9 mouse cellular contexts compared by ENCODE assay signal in genomic region chr6:140300470-140301145, GRCm38 (mm10).
A peak's percentile ranks its signal among the peaks of the same experiment; 100 is the strongest.
DNase-seq lines count a peak whose midpoint lies in the region; ATAC-seq and TF ChIP-seq lines count a peak whose summit lies in the region.
"Had no signal": no experiment of that assay in that cellular context is flagged by ENCODE, and none has a peak within 500 bp of the region (broad histone marks: within the 10 kb centered on the region; RNA-seq: fewer than 3 reads in every experiment).

No protein-coding gene starts in this region.

- 35% methylated on average over 7 of the region's 7 CpGs for WGBS in lung, adult 2 months
- WGBS in forebrain, embryonic 10.5 days: 77% methylated on average over 7 of the region's 7 CpGs

- peak; percentile 4 to 17 for DNase-seq in cerebellum, postnatal 36 days
- DNase-seq in cerebellum, adult 9-10 months: no peak
- DNase-seq in Patski (ENCODE audit: low read depth, low spot score): no peak
- DNase-seq in heart, adult 8-10 months (ENCODE audit: low spot score): peak; percentile 40
- peak; percentile 91 for DNase-seq in kidney, adult 18-20 months
- peak; percentile 28 for DNase-seq in lung, adult 2 months
- DNase-seq in testis, postnatal 10 days (ENCODE audit: low spot score): peak; percentile 90
- no peak for DNase-seq in forebrain, embryonic 10.5 days (ENCODE audit: extremely low spot score, low spot score)

- no peak overlapping the region for H3K4me3 ChIP-seq in lung, adult 2 months (replicated peaks; ENCODE audit: extremely low read depth, low read depth, low read length)
- H3K4me3 ChIP-seq in forebrain, embryonic 10.5 days: no peak overlapping the region
- H3K4me3 ChIP-seq: megakaryocyte, embryonic 14.5 days had no signal

- peak; percentile 35 for ATAC-seq in Patski

- in situ Hi-C loops in Patski (cut with MboI; ENCODE audit: low pct_unique_long_range_greater_than_20kb): no loop called here

- H3K27me3 ChIP-seq in Patski: no peaks in the 10 kb centered on the region
- no peaks in the 10 kb centered on the region for H3K27me3 ChIP-seq in forebrain, embryonic 10.5 days (ENCODE audit: poor library complexity, severe bottlenecking)
- H3K27me3 ChIP-seq: megakaryocyte, embryonic 14.5 days had no signal

- no peak overlapping the region for H3K27ac ChIP-seq in forebrain, embryonic 10.5 days

- no peaks in the 10 kb centered on the region for H3K9me3 ChIP-seq in forebrain, embryonic 10.5 days

- no peaks in the 10 kb centered on the region for H3K36me3 ChIP-seq in forebrain, embryonic 10.5 days (replicated peaks)

- no peak for TF ChIP-seq CTCF in Patski (IDR thresholded peaks at IDR 0.05)
- TF ChIP-seq CTCF in lung, adult 2 months (IDR thresholded peaks at IDR 0.05; ENCODE audit: insufficient read depth, low read length): no peak

- no peak for TF ChIP-seq POLR2A in lung, adult 2 months (IDR thresholded peaks at IDR 0.05; ENCODE audit: borderline replicate concordance, extremely low read depth, low read depth, low read length)

- CTCF ChIA-PET in Patski (lab: Charles Lee): no interaction called here

- POLR2A ChIA-PET in Patski (lab: Charles Lee): no interaction called here

- no peaks in the 10 kb centered on the region; the same call in 1 of the 2 replicates for H3K4me1 ChIP-seq in lung, adult 2 months (ENCODE audit: control insufficient read depth, insufficient read depth, low read length)
- H3K4me1 ChIP-seq in forebrain, embryonic 10.5 days: peaks cover 19% of the 10 kb centered on the region
- H3K4me1 ChIP-seq: megakaryocyte, embryonic 14.5 days had no signal

Comparison
In these comparisons a context has a peak if more than half of its experiments do, and no peak if none do; other contexts are left out.
1. DNase-seq: peak in cerebellum, postnatal 36 days (2 of 2), heart, adult 8-10 months (single experiment), kidney, adult 18-20 months (single experiment), lung, adult 2 months (single experiment) and testis, postnatal 10 days (single experiment); none in cerebellum, adult 9-10 months (single experiment), Patski (single experiment) and forebrain, embryonic 10.5 days (single experiment).